Mouse (Mus musculus): ENCODE results near the gene Lcor. TPM values are rescaled to one million over a fixed set of nuclear protein-coding genes. Genes with fewer than 3 reads are reported as not detected.

The Lcor gene
- polyA plus RNA-seq, 1 experiment from 2014 or later, result 5.9 TPM

GRCm38 (mm10) chr19:41476530-41477249, 5.7 kb upstream of the Lcor start:
- Histone ChIP-seq H3K27ac (no peak overlapping the region), H3K9ac (no peak overlapping the region), H3K9me3 (replicated peaks) (no peaks in the 10 kb centered on the region), H3K4me3 (replicated peaks) (no peak overlapping the region), H3K4me2 (no peak overlapping the region), H3K27me3 (no peaks in the 10 kb centered on the region), H3K36me3 (no peaks in the 10 kb centered on the region), H3K4me1 (replicated peaks) (peaks cover 18% of the 10 kb centered on the region)
- ATAC-seq (ENCODE audit: low read depth) (no peak), DNase-seq (no peak)
- WGBS (ENCODE audit: insufficient replicate concordance), result 75% methylated on average over 3 of the region's 3 CpGs

- H3K27ac ChIP-seq, result peak overlapping the region; percentile 99
- DNase-seq, result peak; percentile 50
- peak overlapping the region; percentile 100 for H3K4me3 ChIP-seq (replicated peaks)
- no peaks in the 10 kb centered on the region for H3K9me3 ChIP-seq (replicated peaks)
- no peaks in the 10 kb centered on the region for H3K27me3 ChIP-seq
- peak overlapping the region; percentile 98 for H3K9ac ChIP-seq
- H3K4me1 ChIP-seq (replicated peaks), result peaks cover 33% of the 10 kb centered on the region
- 0 out of 2 replicates have a peak, but pooled peaks cover under 1% of the 10 kb centered on the region for H3K36me3 ChIP-seq
- H3K4me2 ChIP-seq, result peak overlapping the region; percentile 94
- ATAC-seq (ENCODE audit: low read depth), result no peak
- WGBS (ENCODE audit: insufficient replicate concordance), result 5% methylated on average over 15 of the region's 15 CpGs
Observed at GRCm38 (mm10) chr19:41481030-41481886, 1.2 kb upstream of the Lcor start.

- ATAC-seq (ENCODE audit: low read depth), result no peak
- H3K27me3 ChIP-seq, result no peaks in the 10 kb centered on the region
- no peaks in the 10 kb centered on the region for H3K9me3 ChIP-seq (replicated peaks)
- DNase-seq, result no peak
- peak overlapping the region; percentile 100 for H3K4me3 ChIP-seq (replicated peaks)
- H3K27ac ChIP-seq, result peak overlapping the region; percentile 99
- H3K36me3 ChIP-seq, result 0 out of 2 replicates have a peak, but pooled peaks cover 4% of the 10 kb centered on the region
- peaks cover 38% of the 10 kb centered on the region for H3K4me1 ChIP-seq (replicated peaks)
- 3% methylated on average over 6 of the region's 6 CpGs for WGBS (ENCODE audit: insufficient replicate concordance)
- peak overlapping the region; percentile 94 for H3K4me2 ChIP-seq
- H3K9ac ChIP-seq, result peak overlapping the region; percentile 98
Observed at GRCm38 (mm10) chr19:41481887-41482189, 599 bp upstream of the Lcor start.

GRCm38 (mm10) chr19:41482909-41483444, 540 bp downstream of the Lcor start:
- peak overlapping the region; percentile 98 for H3K9ac ChIP-seq
- 0 out of 2 replicates have a peak, but pooled peaks cover 4% of the 10 kb centered on the region for H3K36me3 ChIP-seq
- peak; percentile 77 for ATAC-seq (ENCODE audit: low read depth)
- H3K27ac ChIP-seq, result peak overlapping the region; percentile 99
- H3K4me1 ChIP-seq (replicated peaks), result peaks cover 43% of the 10 kb centered on the region
- peak overlapping the region; percentile 94 for H3K4me2 ChIP-seq
- DNase-seq, result peak; percentile 62
- no peaks in the 10 kb centered on the region for H3K9me3 ChIP-seq (replicated peaks)
- under 1% methylated on average over 62 of the region's 91 CpGs for WGBS (ENCODE audit: insufficient replicate concordance)
- H3K27me3 ChIP-seq, result no peaks in the 10 kb centered on the region
- peak overlapping the region; percentile 100 for H3K4me3 ChIP-seq (replicated peaks)

GRCm38 (mm10) chr19:41483445-41484040, 1.1 kb downstream of the Lcor start:
- ATAC-seq (ENCODE audit: low read depth) (no peak), DNase-seq (no peak)
- peak overlapping the region; percentile 99 for H3K27ac ChIP-seq
- WGBS (ENCODE audit: insufficient replicate concordance), result under 1% methylated on average over 29 of the region's 30 CpGs
- peak overlapping the region; percentile 94 for H3K4me2 ChIP-seq
- H3K27me3 ChIP-seq, result no peaks in the 10 kb centered on the region
- H3K4me1 ChIP-seq (replicated peaks), result peaks cover 43% of the 10 kb centered on the region
- H3K4me3 ChIP-seq (replicated peaks), result peak overlapping the region; percentile 100
- no peaks in the 10 kb centered on the region for H3K9me3 ChIP-seq (replicated peaks)
- peak overlapping the region; percentile 98 for H3K9ac ChIP-seq
- H3K36me3 ChIP-seq, result 0 out of 2 replicates have a peak, but pooled peaks cover 4% of the 10 kb centered on the region

- peak overlapping the region; percentile 32; the same call in 1 of the 2 replicates for H3K27ac ChIP-seq
- H3K9ac ChIP-seq, result peak overlapping the region; percentile 46; the same call in 1 of the 2 replicates
- DNase-seq (no peak), ATAC-seq (ENCODE audit: low read depth) (no peak)
- H3K36me3 ChIP-seq, result 0 out of 2 replicates have a peak, but pooled peaks cover 4% of the 10 kb centered on the region
- H3K4me2 ChIP-seq, result peak overlapping the region; percentile 94
- no peaks in the 10 kb centered on the region for H3K27me3 ChIP-seq
- no peaks in the 10 kb centered on the region for H3K9me3 ChIP-seq (replicated peaks)
- 46% methylated on average over 5 of the region's 5 CpGs for WGBS (ENCODE audit: insufficient replicate concordance)
- peaks cover 43% of the 10 kb centered on the region for H3K4me1 ChIP-seq (replicated peaks)
- peak overlapping the region; percentile 40 for H3K4me3 ChIP-seq (replicated peaks)
Observed at GRCm38 (mm10) chr19:41484361-41484760, 1.9 kb downstream of the Lcor start.

- H3K27ac ChIP-seq, result peak overlapping the region; percentile 74
- H3K4me1 ChIP-seq (replicated peaks), result peaks cover 42% of the 10 kb centered on the region
- WGBS (ENCODE audit: insufficient replicate concordance), result 37% methylated on average over 4 of the region's 4 CpGs
- peak; percentile 93 for ATAC-seq (ENCODE audit: low read depth)
- peak overlapping the region; percentile 34 for H3K4me2 ChIP-seq
- no peaks in the 10 kb centered on the region for H3K9me3 ChIP-seq (replicated peaks)
- H3K27me3 ChIP-seq, result no peaks in the 10 kb centered on the region
- peaks cover 3% of the 10 kb centered on the region; the same call in 1 of the 2 replicates for H3K36me3 ChIP-seq
- no peak for DNase-seq
- H3K4me3 ChIP-seq (replicated peaks), result no peak overlapping the region
- H3K9ac ChIP-seq, result no peak overlapping the region; the same call in 1 of the 2 replicates
Observed at GRCm38 (mm10) chr19:41495382-41496032, 13.1 kb downstream of the Lcor start.

GRCm38 (mm10) chr19:41496058-41496457, 13.6 kb downstream of the Lcor start:
- no peak for DNase-seq
- no peak overlapping the region for H3K4me2 ChIP-seq
- H3K27ac ChIP-seq, result peak overlapping the region; percentile 74
- H3K4me1 ChIP-seq (replicated peaks), result peaks cover 38% of the 10 kb centered on the region
- ATAC-seq (ENCODE audit: low read depth), result 0 out of 2 replicates have a peak, but pooled peaks have one; percentile 42
- no peaks in the 10 kb centered on the region for H3K27me3 ChIP-seq
- H3K36me3 ChIP-seq, result peaks cover 3% of the 10 kb centered on the region; the same call in 1 of the 2 replicates
- no peaks in the 10 kb centered on the region for H3K9me3 ChIP-seq (replicated peaks)
- no peak overlapping the region for H3K9ac ChIP-seq
- H3K4me3 ChIP-seq (replicated peaks), result no peak overlapping the region

- no peak overlapping the region for H3K9ac ChIP-seq
- WGBS (ENCODE audit: insufficient replicate concordance), result 88% methylated on average over 8 of the region's 8 CpGs
- no peaks in the 10 kb centered on the region; the same call in 1 of the 2 replicates for H3K36me3 ChIP-seq
- no peak overlapping the region for H3K27ac ChIP-seq
- no peak overlapping the region for H3K4me3 ChIP-seq (replicated peaks)
- H3K4me1 ChIP-seq (replicated peaks), result peaks cover 17% of the 10 kb centered on the region
- no peaks in the 10 kb centered on the region for H3K9me3 ChIP-seq (replicated peaks)
- H3K4me2 ChIP-seq, result no peak overlapping the region
- DNase-seq, result no peak
- no peak for ATAC-seq (ENCODE audit: low read depth)
- H3K27me3 ChIP-seq, result no peaks in the 10 kb centered on the region
Observed at GRCm38 (mm10) chr19:41507872-41508271, 25.4 kb downstream of the Lcor start.

GRCm38 (mm10) chr19:41514836-41515235, 32.4 kb downstream of the Lcor start:
- Histone ChIP-seq H3K4me2 (no peak overlapping the region), H3K9ac (no peak overlapping the region), H3K9me3 (replicated peaks) (no peaks in the 10 kb centered on the region), H3K27me3 (no peaks in the 10 kb centered on the region), H3K4me3 (replicated peaks) (no peak overlapping the region), H3K4me1 (replicated peaks) (peaks cover 27% of the 10 kb centered on the region), H3K36me3 (no peaks in the 10 kb centered on the region), H3K27ac (peak overlapping the region; percentile 27; the same call in 1 of the 2 replicates)
- WGBS (ENCODE audit: insufficient replicate concordance), result 95% methylated on average over 1 of the region's 1 CpGs
- DNase-seq, result no peak
- no peak for ATAC-seq (ENCODE audit: low read depth)

Data from liver, embryonic 13.5 days (tissue).